Mouse (Mus musculus): ENCODE measurements at regions not wholly inside any gene's neighbourhood (a gene's known extent, or its start where the extent isn't known, plus 50 kb on each side); places are given as distances from the start of the nearest gene placed in this dataset.

DNA sequence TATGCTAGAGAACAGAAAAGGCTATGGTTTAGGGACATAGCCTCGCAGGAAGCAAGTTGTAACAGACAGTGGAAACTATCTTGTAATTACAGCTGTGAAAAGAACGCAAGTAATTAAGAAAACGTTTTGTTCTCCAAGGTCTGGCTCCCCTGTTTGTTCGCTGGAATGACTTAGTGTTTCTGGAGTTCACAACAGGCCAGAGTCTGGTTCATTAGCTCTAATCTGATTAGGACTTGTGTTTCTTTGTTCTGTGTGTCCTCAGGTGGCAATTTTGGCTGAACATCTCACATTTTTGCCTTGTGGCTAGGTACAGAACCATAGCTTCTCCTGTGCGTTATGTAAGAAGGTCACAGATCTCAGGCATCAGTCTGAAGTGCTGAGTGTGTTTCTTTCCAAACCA is 141.7 kb upstream of the Sgk1 start:
- no peak for DNase-seq

DNA sequence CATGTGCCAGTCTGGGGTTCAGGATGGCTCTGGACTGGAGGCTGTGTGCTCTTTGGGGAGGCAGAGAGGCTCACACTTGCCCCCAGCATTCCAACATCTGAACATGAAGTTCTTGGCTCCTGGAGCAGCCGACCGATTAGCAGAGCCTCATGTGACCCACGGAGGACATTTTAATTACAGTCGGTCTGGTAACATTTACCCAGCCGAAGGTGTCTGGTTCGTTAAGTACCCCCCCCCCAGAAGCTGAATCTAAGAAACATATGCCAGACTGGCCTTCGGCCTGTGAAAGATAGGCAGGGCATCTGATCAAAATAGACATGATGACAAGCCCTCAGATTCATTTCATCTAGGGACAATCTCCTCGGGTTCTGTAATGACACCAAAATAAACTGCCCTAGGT is 140.4 kb upstream of the Sgk1 start:
- DNase-seq = no peak

DNA sequence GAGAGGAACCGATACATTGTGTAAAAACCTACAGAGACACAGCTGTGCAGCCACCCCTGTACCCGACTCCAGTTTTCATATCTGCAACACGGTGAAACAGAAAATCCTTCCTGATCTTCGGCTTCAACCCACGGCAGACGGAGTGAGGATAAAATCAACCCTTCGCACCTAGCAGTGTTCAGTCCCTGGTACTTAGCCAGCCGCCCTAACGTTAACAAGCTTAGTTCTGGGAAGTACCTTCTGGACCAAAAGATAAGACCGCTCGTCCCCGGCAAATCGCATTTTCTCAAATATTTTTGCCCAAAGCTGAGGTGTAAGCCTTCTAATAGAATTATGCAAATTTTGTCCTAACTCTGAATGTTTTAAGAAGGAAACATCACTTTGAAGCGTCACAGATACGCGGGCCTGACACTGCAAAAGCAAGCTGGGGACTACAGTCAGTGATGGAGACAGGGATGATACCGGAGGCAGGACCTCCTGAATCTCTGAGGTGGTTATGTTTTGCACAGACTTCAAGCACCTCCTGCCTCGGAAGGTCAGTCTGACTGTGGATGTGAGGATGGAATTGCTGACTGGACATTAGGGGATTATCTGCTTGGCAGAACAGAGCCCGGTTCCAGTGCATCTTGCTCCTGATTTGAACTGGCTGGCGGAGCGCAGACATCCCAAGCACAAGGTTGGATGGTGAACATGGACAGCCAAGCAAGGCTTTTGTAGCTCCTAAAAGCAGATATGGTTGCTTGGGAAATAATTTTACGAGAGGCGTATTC is 139.8 kb upstream of the Sgk1 start:
- DNase-seq = no peak

DNA sequence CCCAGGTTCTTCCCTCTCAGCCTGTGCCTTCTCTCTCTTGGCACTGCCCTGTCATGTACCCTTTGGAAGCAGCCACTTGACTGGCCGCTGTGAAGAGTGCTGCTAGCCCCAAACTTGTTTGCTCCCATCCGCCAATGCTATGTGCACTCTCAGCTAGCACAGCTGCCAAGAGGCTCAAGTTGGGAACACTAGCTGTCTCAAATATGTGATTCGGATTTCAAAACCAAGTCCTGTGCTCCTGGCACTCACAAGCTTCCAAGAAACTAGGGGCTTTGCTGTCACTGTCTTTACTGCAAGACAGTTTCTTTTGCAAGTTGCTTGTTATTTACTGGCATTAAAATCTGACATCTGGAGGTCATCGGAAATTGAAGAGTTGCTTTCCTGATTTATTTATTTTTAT is 138.6 kb upstream of the Sgk1 start:
- no peak for DNase-seq

DNA sequence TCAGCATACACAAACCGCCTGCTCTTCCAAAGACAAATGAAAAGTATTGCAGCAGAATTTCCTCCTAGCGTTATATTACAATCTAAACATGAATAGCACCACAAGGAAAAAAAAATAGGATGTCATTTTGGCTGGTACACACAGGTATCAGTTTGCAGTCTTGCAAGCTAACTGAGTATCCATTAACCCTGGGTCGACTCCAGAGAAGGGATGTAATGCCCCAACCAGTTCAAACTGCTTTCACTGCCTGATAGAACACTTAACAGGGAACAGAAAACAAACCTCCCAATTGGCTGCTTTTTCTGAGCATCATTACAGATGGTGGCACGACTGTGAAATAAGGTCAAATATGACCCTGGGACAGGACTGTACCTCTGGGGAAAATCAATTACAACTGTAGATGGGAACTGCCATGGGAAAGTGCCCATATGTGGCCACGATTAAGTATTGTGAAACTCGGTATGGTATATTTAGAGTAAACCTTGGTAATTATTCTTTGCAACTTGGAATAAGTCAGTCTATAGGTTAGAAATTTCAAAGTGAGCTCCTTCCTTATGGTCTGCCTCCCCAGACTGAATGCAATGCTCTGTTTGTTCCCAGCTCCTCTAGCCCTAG is 137.5 kb upstream of the Sgk1 start:
- no peak for DNase-seq

DNA sequence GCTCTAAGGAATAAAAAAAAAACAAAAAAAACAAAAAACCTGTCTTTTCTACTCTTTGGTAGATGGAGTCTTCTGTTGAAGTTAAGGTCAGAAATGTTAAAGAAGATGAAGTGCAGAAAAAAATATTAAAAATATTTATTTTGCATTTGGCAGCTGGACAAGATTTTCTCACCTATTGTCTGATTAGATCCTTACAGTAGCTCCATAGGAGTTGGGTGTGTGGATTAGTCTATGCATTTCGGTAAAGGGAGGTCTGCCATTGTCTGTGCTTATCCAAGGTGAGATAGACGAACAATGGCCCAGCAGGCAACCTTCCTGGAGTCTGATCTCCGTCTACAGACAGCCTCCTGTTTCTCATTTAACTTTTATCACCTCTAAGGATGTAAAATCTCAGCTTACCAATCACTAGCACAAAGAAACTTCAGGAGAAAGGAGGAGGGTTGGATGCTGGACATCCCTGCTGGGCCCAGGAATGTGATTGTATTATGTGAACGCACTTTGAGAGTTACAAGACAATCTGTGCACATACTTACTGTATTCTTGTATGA is 136.0 kb upstream of the Sgk1 start:
- no peak for DNase-seq

DNA sequence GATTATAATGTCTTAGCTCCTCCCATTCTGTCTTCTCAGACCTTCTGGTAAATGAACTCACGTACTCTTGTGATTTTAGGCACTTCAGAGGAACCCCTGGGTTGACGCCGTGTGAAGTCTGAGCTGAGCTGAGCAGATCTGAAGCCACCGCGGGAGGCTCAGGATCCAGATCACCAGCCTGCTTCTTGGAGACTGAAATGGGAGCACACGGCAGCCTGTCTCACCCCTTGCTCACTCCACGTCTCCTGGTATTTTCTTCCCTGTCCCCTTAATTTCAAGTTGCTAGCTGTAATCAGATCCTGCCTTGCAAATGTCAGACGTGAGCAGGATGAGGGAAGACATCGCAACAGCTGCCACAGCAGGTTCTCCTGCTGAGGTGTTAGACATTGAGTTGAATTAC is 135.3 kb upstream of the Sgk1 start:
- no peak for DNase-seq

DNA sequence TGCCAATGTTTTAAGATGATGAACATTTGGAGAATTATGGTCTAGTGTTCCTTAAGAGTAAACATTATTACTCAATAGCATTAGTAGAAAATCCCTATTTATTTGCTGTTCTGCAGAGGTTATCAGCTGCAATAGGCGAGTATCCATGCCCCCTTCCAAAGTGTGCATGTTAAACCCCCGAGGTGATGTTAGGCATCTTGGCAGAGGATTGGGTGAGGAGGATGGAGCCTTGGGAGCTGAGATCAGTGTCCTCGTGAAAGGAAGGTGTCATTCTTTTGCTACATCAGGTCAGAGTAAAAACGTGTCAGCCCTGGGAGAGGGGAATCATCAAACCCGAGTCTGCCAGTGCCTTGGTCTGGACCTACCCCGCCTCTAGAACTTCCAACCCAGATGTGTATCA is 130.7 kb upstream of the Sgk1 start:
- DNase-seq = no peak

DNA sequence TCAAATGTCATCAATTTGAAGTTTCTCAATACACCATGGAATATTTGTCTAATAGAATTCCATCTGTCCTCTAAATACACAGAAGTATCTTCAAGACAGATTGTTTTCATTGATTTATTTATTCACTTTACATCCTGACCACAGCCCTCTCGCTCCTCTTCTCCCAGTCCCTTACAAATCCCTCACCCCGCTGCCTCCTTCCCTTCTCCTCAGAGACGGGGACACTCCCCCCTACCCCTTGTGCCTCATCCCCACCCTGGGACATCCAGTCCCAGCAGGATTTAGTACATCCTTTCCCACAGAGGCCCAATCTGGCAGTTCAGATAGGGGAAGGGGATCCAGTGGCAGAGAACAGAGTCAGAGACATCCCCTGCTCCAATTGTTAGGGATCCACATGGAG is 129.6 kb upstream of the Sgk1 start:
- DNase-seq = no peak

DNA sequence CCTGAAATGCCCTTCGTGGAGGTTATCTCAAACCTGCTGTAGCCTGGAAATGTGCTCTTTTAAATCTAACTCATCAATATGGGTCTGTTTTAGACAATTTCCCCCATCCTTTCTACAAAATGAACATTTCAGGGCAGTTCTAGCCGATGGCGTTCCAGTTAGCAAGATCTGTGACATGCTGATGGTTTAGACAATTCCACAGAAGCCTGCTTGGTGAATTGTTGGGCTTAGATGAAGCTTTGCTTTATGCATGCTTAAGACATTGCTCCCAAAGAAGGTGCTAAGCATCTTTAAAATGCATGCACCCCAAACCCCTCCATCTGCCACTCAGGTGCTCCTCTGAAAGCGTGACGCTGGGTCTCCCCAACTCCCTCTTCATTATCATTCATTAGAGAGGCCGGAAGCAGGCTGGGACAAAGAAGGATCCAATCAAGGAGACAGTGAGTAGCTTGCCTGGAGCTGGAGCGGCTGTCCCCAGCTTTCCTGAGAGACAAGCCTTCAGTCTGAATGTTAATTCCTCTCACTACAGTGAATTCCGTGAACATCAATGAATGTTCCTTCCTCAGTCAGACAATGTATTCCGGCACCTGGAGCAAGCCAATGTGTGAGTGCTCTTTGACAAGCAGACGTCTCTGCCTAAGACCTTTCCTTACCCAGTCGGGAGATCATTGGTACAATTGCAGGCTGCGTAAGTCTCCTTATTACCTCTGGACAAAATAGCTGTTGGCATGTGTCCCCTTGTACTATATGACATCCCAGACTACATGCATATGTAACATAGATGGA is 127.0 kb upstream of the Sgk1 start:
- no peak for DNase-seq

DNA sequence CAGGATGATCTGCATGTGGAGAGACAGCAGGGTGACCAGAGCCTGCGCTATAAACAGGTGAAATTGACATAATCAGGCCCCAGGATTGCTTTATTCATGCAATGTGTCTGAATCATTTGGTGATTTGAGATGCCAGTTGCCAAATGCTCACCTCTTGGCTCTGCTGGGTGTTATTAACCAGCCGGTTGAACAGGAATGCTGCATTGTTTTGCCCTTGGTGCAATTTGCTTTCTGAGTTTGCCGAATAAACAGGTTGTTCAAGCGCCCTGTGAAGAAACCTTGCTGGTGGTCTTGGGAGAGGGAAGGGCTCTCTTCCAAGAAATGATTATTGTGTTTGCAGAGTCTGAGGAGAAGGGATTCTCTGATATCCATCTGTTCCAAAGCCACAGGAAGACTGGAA is 126.3 kb upstream of the Sgk1 start:
- no peak for DNase-seq

DNA sequence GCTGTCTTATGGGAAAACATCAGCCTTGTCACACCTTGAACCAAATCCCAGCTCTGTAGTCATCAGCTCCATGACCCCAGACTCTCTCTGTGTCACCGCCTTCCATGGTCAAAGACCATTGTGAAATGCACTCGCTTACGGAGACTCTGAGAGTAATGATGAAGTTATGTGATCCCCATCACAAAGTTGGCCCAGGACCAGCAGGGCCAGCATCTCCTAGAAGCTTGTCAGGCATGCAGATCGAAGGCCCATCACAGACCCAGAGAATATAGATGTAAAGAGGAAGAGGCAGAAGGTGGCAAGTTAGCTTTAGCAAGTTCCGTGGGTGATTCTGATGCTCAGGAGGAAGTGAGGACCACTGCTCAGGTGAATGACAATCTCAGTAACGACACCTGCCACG is 125.2 kb upstream of the Sgk1 start:
- no peak for DNase-seq

DNA sequence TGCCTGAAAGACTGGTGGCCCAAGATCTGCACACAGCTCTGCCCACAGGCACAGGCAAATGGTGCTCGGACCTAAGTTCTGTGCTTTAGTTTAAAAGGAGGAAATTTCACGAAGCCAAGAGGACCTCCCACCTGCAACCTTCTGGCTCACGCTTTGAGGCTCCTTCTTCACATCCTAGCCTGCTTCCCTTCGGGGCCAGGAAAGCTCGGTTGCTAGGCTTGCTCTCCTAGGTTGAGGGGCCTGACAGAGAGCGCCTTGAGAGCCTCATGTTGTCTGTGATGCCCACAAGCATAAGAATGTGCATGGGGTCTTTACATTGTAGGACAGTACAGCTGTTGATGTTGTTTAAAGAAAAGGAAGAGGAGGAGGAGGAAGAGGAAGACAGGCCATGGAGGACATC is 123.9 kb upstream of the Sgk1 start:
- DNase-seq = no peak

DNA sequence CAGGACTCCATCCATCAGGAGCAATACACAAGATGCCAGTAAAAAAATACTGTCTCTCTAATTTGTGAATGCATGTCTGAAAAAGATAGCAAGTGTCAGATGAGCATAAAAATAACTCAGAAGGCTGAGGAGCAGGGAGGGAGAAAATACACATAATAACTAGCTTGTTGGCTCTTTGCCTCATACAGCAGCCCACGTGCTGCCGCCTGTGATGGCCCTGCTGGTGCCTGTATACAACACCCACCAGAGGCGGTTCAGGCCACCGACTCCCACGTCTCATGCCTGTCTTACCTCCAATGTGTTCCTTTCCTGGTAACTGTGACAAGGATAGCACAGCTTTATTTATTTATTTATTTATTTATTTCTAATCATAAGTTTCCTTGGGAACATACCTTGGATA is 119.5 kb upstream of the Sgk1 start:
- no peak for DNase-seq

DNA sequence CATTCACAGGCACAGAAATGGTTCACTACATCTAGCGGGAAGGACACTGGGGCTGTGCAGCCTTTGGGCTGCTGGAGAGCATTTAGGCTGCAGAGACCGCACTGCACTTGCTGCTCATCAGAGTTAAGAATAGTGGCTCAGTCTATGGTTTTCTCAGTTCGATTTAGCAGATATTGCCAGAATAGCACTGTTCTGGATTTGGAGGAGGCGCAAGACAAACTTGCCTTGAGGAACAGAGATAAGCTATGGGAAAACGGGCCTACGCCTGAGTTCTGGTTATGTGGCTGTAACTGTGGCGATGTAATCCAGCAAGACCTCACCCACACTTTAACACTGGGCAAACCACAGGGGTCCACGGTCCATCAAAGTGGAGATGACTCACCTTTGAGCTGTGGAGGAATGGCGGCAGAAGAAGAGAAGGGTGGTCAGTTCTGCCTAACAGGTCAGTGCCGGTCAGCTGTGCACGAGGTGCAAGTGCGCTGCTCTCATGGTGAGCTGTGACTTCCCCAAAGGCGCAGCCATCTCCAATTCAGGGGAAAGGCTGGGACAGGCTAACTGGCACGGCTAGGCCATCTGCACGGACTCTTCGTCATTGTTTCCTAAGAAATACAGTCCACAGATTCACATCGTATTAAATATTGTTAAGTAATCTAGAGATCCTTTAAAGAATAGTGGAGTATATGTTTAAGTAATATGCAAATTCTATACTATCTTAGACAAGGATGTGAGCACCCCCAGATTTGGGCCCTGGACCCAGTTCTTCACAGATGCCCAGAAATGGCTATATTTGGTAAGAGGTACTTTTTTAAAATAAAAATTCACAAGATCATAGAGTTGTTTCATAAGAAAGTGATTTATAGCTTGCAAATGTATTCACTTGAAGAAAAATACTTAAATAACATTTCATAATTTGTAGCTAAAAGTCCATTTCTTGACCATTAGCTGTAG is 118.7 kb upstream of the Sgk1 start:
- DNase-seq = no peak

DNA sequence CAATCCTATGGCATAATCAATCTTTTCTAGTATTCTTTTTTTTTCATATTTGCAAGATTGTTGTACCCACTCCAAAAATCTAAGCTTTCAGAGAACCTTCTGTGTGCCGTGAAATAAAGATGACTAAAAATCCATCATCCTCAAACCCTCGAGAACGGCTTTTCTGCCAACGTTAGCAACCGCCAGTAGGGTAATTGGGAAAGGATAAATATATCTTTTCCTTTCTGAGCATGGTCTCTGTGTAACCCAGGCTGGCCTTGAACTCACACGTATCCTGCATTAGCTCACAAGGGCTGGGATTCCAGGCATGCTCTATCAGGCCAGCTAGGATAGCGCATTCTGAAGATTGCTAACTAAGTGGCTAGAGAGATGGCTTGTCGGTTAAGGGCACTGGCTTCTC is 117.9 kb upstream of the Sgk1 start:
- no peak for DNase-seq

DNA sequence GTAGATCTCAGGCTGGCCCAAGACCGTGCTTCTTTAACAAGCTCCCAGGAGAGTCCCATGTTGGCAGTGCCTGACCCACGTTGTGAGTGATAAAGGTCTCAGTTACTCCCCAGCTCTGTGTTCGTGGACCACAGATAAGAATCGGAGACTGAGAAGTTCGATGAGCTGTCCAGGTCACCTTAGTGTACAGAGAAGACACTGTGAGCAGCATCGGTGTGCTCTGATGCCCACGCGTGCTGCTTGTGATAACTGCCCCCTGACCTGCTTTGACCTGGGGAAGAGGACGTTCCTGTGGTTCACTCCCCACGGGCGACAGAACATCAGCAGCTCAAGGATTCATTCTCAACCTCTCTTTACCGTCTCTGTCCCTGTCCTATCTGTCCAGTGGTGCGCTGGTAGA is 117.1 kb upstream of the Sgk1 start:
- DNase-seq = no peak

DNA sequence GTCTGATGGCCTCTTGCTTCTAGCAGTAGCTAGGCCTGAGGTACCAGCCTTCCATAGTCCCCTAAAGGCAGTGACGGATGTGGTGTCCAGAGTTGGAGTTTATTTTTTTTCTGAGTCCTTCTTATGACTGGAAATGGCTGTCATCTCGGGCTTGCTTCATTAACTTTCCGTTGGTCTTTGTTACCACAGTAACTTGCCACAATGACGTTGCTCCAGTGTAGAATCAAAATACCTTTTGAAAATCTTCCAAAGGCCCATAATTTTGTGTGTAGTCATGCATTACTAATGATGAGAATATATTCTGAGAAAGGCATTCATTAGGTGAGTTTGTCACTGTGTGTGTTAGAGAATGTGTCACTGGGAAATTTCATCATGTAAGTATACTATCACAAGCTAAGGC is 108.4 kb upstream of the Sgk1 start:
- no peak for DNase-seq

DNA sequence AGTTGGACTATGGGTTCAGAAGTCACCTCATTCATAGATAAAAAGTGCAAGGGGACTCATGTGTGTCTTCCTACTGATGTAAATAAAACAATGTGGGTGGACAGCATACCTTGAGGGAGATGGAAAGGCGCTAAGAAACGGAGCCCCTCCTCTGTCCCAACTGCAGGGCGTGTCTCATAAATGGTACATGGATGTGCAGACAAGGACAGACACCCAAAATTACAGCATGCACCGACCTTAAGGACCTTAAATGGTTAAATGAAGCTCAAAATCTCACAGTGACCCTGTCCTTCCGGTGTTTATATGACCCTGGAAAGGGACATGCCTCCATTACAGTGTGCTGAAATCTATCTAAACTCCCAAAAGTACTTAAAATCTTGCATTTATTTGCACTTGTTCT is 106.5 kb upstream of the Sgk1 start:
- DNase-seq = no peak

DNA sequence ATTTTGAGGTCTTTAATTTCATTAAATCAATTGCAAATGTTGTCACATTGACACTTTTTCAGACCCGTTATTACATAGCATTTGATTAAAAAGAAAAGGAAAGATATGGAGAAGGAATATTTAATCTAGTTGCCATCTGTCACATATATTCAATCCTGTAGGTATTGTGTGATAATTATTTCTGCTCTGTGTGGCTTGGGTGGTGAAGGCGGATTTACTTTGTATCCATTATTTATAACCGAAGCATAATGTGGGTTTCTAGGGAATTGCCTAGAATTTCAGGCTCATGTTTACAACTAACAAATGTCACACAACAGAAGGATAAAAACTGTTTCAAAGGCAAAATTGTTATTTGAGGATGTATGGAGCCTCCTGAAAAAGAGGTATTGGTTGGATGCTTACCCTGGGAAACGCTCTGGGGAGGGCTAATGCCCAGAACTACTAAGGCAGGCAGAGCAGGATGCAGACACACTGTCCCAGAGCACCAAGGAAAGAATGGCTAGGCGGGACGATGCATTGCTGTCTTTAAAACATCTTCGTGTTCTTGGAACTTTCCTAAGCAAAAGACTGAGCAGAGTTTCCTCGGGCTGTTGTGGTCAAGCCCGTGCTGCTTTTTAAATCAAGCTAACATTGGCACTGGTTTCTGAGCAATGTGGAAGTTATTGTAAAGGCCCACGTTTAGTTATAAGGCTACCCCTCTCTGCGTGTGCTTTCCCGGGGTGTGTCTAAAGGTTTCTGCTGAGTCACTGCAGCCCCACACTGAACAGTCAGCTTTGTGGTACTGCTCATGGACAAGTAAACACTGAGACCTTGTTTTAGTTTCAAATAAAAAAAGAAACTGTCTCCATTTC is 105.8 kb upstream of the Sgk1 start:
- DNase-seq = no peak

DNA sequence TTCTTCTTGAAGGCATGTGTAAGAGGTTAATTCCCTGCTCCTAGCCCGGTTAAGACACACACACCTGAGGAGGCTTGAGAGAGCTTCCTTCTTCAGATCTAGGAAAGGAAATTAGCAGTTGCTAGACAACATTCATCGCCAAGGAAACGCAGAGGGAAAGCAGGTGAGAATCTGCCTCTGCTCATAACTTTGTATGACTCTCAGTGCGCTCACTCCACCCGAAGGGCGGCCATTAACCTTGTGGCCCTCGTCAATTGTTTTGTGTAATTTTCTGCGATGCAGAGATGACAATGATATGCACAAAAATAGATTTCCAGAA is 105.3 kb upstream of the Sgk1 start:
- DNase-seq = no peak

DNA sequence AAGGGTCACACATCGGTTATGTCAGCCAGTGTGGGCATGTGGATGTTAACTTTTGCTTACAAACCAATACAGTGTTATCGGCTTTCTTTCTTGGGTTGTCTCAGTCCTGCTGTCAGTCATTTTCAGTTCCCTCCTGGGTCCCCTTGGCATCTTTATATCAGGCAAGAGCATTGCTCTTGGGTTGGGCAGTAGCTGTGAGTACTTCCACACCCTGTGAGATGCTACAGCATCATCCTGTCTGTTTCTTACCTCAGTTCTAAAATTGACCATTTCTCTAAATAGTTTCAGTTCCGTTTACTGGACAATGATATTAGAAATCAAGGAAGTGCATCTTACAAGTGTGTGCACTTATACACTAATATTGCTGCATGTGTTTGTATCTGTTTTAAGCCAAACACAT is 104.9 kb upstream of the Sgk1 start:
- no peak for DNase-seq

All from right cerebral cortex, postnatal 4 days (tissue).